Mouse (Mus musculus): ENCODE data around the gene Olfr365.

Gene Olfr365

GRCm38 (mm10) chr2:37187898-37188297 lies at the start of gene Olfr365:
Gene Olfr365 (plus strand): TSS chr2:37188198.
- DNase-seq (ENCODE audit: low spot score in 2 of 2) = no peak

GRCm38 (mm10) chr2:37139022-37139421 lies 49.0 kb upstream of the Olfr365 start, which contains the start of gene Olfr364-ps1:
Gene Olfr364-ps1 (plus strand): TSS chr2:37139322.
- DNase-seq (ENCODE audit: low spot score in 2 of 2) = no peak

- no peak for DNase-seq (ENCODE audit: low spot score in 2 of 2)
Measured at GRCm38 (mm10) chr2:37211274-37211673, 23.3 kb downstream of the Olfr365 start, which contains the start of gene Olfr366. Gene Olfr366 (plus strand): TSS chr2:37211574.
